Mouse (Mus musculus) limb, embryonic 14.5 days (tissue): ENCODE data around the gene Eva1c. TPM values are rescaled to one million over a fixed set of nuclear protein-coding genes. Genes with fewer than 3 reads are reported as not detected.
A peak's percentile ranks its signal among the peaks of the same experiment; 100 is the strongest.

Experiments used
- ATAC-seq: fragments of 200-750 bp; cut with Nextera tagmentation; 2 replicates; pipeline ENCODE4 v1.8.0; 2017; ENCODE audit warnings: low read depth, moderate number of reproducible peaks, moderate TSS enrichment; ENCODE audit not compliant: low FRiP score
- DNase-seq: peaks from one replicate; pipeline ENCODE4 v3.0.0-alpha.2; 2015; ENCODE audit warnings: low spot score
- H3K27ac ChIP-seq: fragments of 300-500 bp; sonication (generic); replicated peaks from 2 replicates; pipeline ENCODE4 v1.5.1; 2014; ENCODE audit warnings: low read depth, mild to moderate bottlenecking, low read length, moderate library complexity, mixed read lengths
- H3K27me3 ChIP-seq: fragments of 300-500 bp; sonication (generic); 2 replicates; pipeline ENCODE4 v1.6.1; 2014; ENCODE audit warnings: low read length, mixed read lengths; ENCODE audit not compliant: control insufficient read depth, insufficient read depth
- H3K36me3 ChIP-seq: fragments of 300-500 bp; sonication (generic); 2 replicates; pipeline ENCODE4 v1.6.1; 2014; ENCODE audit warnings: mild to moderate bottlenecking, low read length, moderate library complexity, mixed read lengths; ENCODE audit not compliant: control insufficient read depth, insufficient read depth
- H3K4me1 ChIP-seq: fragments of 300-500 bp; sonication (generic); 2 replicates; pipeline ENCODE4 v1.6.1; 2014; ENCODE audit warnings: antibody characterized with exemption, low read length, mixed read lengths; ENCODE audit not compliant: control insufficient read depth, insufficient read depth
- H3K4me2 ChIP-seq: fragments of 300-500 bp; sonication (generic); replicated peaks from 2 replicates; pipeline ENCODE4 v1.6.1; 2014; ENCODE audit warnings: low read depth, mild to moderate bottlenecking, low read length, moderate library complexity; ENCODE audit not compliant: severe bottlenecking
- H3K4me3 ChIP-seq: fragments of 300-500 bp; sonication (generic); replicated peaks from 2 replicates; pipeline ENCODE4 v1.5.1; 2014; ENCODE audit warnings: low read length
- H3K9ac ChIP-seq: fragments of 300-500 bp; sonication (generic); 2 replicates; pipeline ENCODE4 v1.6.1; 2014; ENCODE audit warnings: mild to moderate bottlenecking, low read depth, low read length, moderate library complexity; ENCODE audit not compliant: severe bottlenecking
- H3K9me3 ChIP-seq: fragments of 300-500 bp; sonication (generic); 2 replicates; pipeline ENCODE4 v1.6.1; 2016; ENCODE audit warnings: low read length; ENCODE audit not compliant: control insufficient read depth
- POLR2A ChIP-seq: fragments of 200-500 bp; IDR thresholded peaks from 2 replicates; pipeline ENCODE4 v1.8.0; 2012; ENCODE audit warnings: inconsistent platforms, mild to moderate bottlenecking, moderate library complexity, borderline replicate concordance; ENCODE audit not compliant: insufficient read depth, insufficient read length; ENCODE audit errors: extremely low read depth
- WGBS: fragments of 180-500 bp; shearing (Covaris S2); extraction: QIAGEN DNeasy Blood & Tissue Kit; methylation state at CpG from one replicate; pipeline ENCODE4 v1.1.7; 2014; 5-methylcytosine and 5-hydroxymethylcytosine counted together
- polyA plus RNA-seq, 2 experiments: library from polyadenylated mRNA; depleted of rRNA in 1 of 2; stranded (reverse) in 1 of 2; unstranded in 1 of 2; fragments of >200 nt; fragmentation: Nextera tagmentation in 1 of 2; extraction: Ambion mirVana in 1 of 2; gene quantifications; 2 replicates each; pipeline versions ENCODE4 v1.2.1 to v1.2.3; 2012 to 2014

Gene Eva1c
- polyA plus RNA-seq, 2 experiments, result 1.4 to 2.6 TPM

GRCm38 (mm10) chr16:90831676-90832075 is 5.2 kb downstream of the Eva1c start:
- Histone ChIP-seq H3K27me3 (peaks cover 21% of the 10 kb centered on the region), H3K9ac (no peak overlapping the region), H3K4me2 (peak overlapping the region; percentile 99), H3K27ac (no peak overlapping the region), H3K4me3 (peak overlapping the region; percentile 54; the same call in 1 of the 2 replicates), H3K9me3 (no peaks in the 10 kb centered on the region), H3K4me1 (peaks cover 20% of the 10 kb centered on the region), H3K36me3 (no peaks in the 10 kb centered on the region)
- ATAC-seq, result no peak
- TF ChIP-seq POLR2A, result no peak
- DNase-seq, result no peak
- 20% methylated on average over 15 of the region's 15 CpGs for WGBS

GRCm38 (mm10) chr16:90832495-90832894 is 6.0 kb downstream of the Eva1c start:
- Histone ChIP-seq H3K9me3 (no peaks in the 10 kb centered on the region), H3K4me2 (no peak overlapping the region), H3K36me3 (no peaks in the 10 kb centered on the region), H3K27ac (no peak overlapping the region), H3K27me3 (peaks cover 21% of the 10 kb centered on the region), H3K9ac (no peak overlapping the region), H3K4me3 (no peak overlapping the region), H3K4me1 (peaks cover 20% of the 10 kb centered on the region)
- 40% methylated on average over 6 of the region's 6 CpGs for WGBS
- no peak for TF ChIP-seq POLR2A
- DNase-seq (no peak), ATAC-seq (no peak)

DNA sequence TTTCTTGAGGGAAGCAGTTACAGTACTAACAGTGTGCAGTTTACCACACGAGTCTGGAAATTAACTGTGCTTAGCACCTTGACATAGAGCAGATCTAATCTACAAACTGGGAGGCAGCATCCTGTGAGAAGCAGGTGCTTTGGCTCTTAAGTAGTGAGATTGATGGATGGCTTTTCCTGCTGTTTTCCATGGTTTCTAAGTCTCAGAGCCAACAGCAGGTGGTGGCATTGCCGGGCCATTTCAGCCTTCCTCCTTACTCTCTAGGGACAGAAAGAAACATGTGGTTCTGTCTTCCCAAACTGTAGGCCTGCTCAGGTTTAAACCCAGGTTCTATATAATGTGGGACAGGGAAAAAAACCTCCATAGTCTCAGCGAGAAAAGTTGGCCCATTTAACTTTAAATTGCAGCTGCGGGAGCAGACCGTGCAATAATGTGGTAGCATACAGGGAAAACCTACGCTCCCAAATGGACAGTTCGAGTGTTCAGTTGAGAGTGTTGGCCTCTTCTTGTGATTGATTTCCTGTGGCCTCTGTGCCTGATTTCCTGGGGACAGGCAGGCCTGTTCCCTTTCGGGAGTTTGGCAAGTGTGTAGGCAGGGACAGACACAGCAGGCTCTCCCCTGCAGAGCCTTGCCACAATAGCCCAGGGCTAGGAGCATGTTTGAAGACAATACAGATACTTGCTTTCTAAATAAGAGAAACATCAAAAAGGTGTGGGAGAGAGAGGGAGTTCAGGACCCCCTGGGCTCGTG is 6.7 kb downstream of the Eva1c start:
- DNase-seq (no peak), ATAC-seq (no peak)
- H3K4me3 ChIP-seq, result no peak overlapping the region
- H3K27me3 ChIP-seq, result peaks cover 21% of the 10 kb centered on the region
- H3K9ac ChIP-seq, result no peak overlapping the region
- no peak overlapping the region for H3K27ac ChIP-seq
- 22% methylated on average over 9 of the region's 9 CpGs for WGBS
- peaks cover 20% of the 10 kb centered on the region for H3K4me1 ChIP-seq
- no peaks in the 10 kb centered on the region for H3K36me3 ChIP-seq
- no peak overlapping the region for H3K4me2 ChIP-seq
- no peak for TF ChIP-seq POLR2A
- H3K9me3 ChIP-seq, result no peaks in the 10 kb centered on the region

- no peak for TF ChIP-seq POLR2A
- peaks cover 8% of the 10 kb centered on the region; the same call in 1 of the 2 replicates for H3K4me1 ChIP-seq
- H3K4me3 ChIP-seq, result no peak overlapping the region
- 68% methylated on average over 8 of the region's 8 CpGs for WGBS
- ATAC-seq, result no peak
- H3K4me2 ChIP-seq, result no peak overlapping the region
- H3K27ac ChIP-seq, result no peak overlapping the region
- H3K9ac ChIP-seq, result no peak overlapping the region
- no peak for DNase-seq
- no peaks in the 10 kb centered on the region for H3K9me3 ChIP-seq
- no peaks in the 10 kb centered on the region for H3K27me3 ChIP-seq
- H3K36me3 ChIP-seq, result no peaks in the 10 kb centered on the region
These were observed 10.9 kb downstream of the Eva1c start for GRCm38 (mm10) chr16:90837431-90837830.

DNA sequence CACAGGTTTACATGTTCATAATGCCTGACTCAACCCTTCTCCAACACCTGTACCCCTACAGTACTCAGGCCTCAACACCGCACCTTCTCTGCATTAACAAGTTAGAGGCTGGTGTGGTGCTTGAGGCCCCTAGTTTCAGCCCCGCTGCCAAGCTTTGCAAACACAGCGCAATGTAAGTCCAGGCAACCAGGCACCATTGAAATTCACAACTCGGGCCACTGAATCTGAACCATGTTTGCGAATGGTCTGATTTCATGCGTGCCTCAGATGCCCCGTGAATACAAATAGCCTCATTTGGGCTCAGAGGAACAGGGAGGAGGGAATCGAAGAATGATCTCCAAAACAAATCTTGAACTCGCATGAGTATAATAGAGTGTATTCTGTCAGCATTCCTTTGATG is 15.6 kb downstream of the Eva1c start:
- no peak overlapping the region for H3K27ac ChIP-seq

More for the DNA sequence above, 15.6 kb downstream of the Eva1c start:
- 76% methylated on average over 9 of the region's 9 CpGs for WGBS
- Histone ChIP-seq H3K27me3 (no peaks in the 10 kb centered on the region), H3K4me1 (no peaks in the 10 kb centered on the region), H3K4me2 (no peak overlapping the region), H3K9ac (no peak overlapping the region), H3K9me3 (no peaks in the 10 kb centered on the region), H3K4me3 (no peak overlapping the region), H3K36me3 (no peaks in the 10 kb centered on the region)
- ATAC-seq, result no peak
- no peak for DNase-seq
- no peak for TF ChIP-seq POLR2A
